Mouse (Mus musculus) liver, embryonic 11.5 days (tissue): ENCODE measurements at regions not wholly inside any gene's neighbourhood (a gene's known extent, or its start where the extent isn't known, plus 50 kb on each side); places are given as distances from the start of the nearest gene placed in this dataset.

Experiments
- ATAC-seq: fragments of 200-750 bp; cut with Nextera tagmentation; replicated peaks from 2 replicates; pipeline ENCODE4 v1.8.0; 2017; ENCODE audit warnings: moderate number of reproducible peaks, mild to moderate bottlenecking, moderate TSS enrichment, moderate library complexity; ENCODE audit not compliant: low FRiP score
- DNase-seq: peaks from one replicate; pipeline ENCODE4 v3.0.0-alpha.2; 2017; ENCODE audit warnings: low spot score
- H3K27ac ChIP-seq: fragments of 300-500 bp; sonication (generic); 2 replicates; pipeline ENCODE4 v1.5.1; 2014; ENCODE audit warnings: mild to moderate bottlenecking, low read depth, low read length, control low read depth
- H3K27me3 ChIP-seq: fragments of 300-500 bp; sonication (generic); replicated peaks from 2 replicates; pipeline ENCODE4 v1.6.1; 2014; ENCODE audit warnings: low read length, mixed read lengths; ENCODE audit not compliant: control insufficient read depth, insufficient read depth
- H3K36me3 ChIP-seq: fragments of 300-500 bp; sonication (generic); 2 replicates; pipeline ENCODE4 v1.6.1; 2014; ENCODE audit warnings: mild to moderate bottlenecking, low read length, moderate library complexity, mixed read lengths; ENCODE audit not compliant: control insufficient read depth, insufficient read depth
- H3K4me1 ChIP-seq: fragments of 300-500 bp; sonication (generic); replicated peaks from 2 replicates; pipeline ENCODE4 v1.6.1; 2014; ENCODE audit warnings: low read length, mixed read lengths; ENCODE audit not compliant: control insufficient read depth, insufficient read depth
- H3K4me2 ChIP-seq: fragments of 300-500 bp; sonication (generic); 2 replicates; pipeline ENCODE4 v1.6.1; 2014; ENCODE audit warnings: mild to moderate bottlenecking, control low read depth, moderate library complexity
- H3K4me3 ChIP-seq: fragments of 300-500 bp; sonication (generic); 2 replicates; pipeline ENCODE4 v1.5.1; 2014; ENCODE audit warnings: low read depth, low read length, control low read depth
- H3K9ac ChIP-seq: fragments of 300-500 bp; sonication (generic); 2 replicates; pipeline ENCODE4 v1.6.1; 2014; ENCODE audit warnings: low read depth, low read length, control low read depth
- H3K9me3 ChIP-seq: fragments of 300-500 bp; sonication (generic); 2 replicates; pipeline ENCODE4 v1.6.1; 2016; ENCODE audit warnings: low read length, inconsistent platforms, mixed read lengths; ENCODE audit not compliant: control insufficient read depth
- WGBS: fragments of 180-500 bp; shearing (Covaris S2); extraction: QIAGEN DNeasy Blood & Tissue Kit; methylation state at CpG from one replicate; pipeline ENCODE4 v1.1.7; 2014; 5-methylcytosine and 5-hydroxymethylcytosine counted together

DNA sequence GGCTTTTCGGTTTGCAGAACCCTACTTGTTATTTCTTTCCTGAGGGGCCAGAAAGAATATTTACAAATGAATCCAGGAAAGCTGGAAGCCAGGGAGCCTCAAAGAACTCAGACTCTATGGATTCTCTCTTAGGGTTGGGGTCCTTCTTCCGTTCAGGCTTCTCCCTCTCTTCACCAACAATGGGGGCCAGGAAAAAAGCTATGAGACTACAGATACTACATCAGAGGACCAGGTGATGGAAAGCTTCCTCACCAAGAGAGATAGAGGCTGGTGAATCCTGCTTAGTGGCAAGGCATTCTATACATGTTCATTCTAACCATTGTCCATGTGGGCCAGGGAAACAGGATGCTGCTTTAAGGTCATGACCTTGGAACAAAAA lies 434.9 kb downstream of the Cmpk2 start:
- no peaks in the 10 kb centered on the region for H3K27me3 ChIP-seq
- no peaks in the 10 kb centered on the region for H3K4me1 ChIP-seq
- DNase-seq: no peak
- no peak for ATAC-seq
- no peaks in the 10 kb centered on the region for H3K36me3 ChIP-seq
- no peak overlapping the region for H3K9ac ChIP-seq
- H3K9me3 ChIP-seq: no peaks in the 10 kb centered on the region
- H3K4me2 ChIP-seq: no peak overlapping the region
- 71% methylated on average over 2 of the region's 2 CpGs for WGBS
- H3K27ac ChIP-seq: no peak overlapping the region
- no peak overlapping the region for H3K4me3 ChIP-seq

- no peak overlapping the region for H3K9ac ChIP-seq
- no peak overlapping the region for H3K27ac ChIP-seq
- no peak overlapping the region for H3K4me2 ChIP-seq
- no peaks in the 10 kb centered on the region for H3K4me1 ChIP-seq
- DNase-seq (no peak), ATAC-seq (no peak)
- WGBS: 47% methylated on average over 23 of the region's 23 CpGs
- no peaks in the 10 kb centered on the region for H3K27me3 ChIP-seq
- no peak overlapping the region for H3K4me3 ChIP-seq
- H3K9me3 ChIP-seq: no peaks in the 10 kb centered on the region
- H3K36me3 ChIP-seq: no peaks in the 10 kb centered on the region
These were observed 434.3 kb downstream of the Cmpk2 start for GRCm38 (mm10) chr12:26903073-26903893.

- no peaks in the 10 kb centered on the region for H3K4me1 ChIP-seq
- DNase-seq (no peak), ATAC-seq (no peak)
- no peaks in the 10 kb centered on the region for H3K9me3 ChIP-seq
- H3K27me3 ChIP-seq: no peaks in the 10 kb centered on the region
- H3K36me3 ChIP-seq: no peaks in the 10 kb centered on the region
- no peak overlapping the region for H3K9ac ChIP-seq
- H3K4me3 ChIP-seq: no peak overlapping the region
- WGBS: 84% methylated on average over 4 of the region's 4 CpGs
- H3K27ac ChIP-seq: no peak overlapping the region
- no peak overlapping the region for H3K4me2 ChIP-seq
These were observed 422.2 kb downstream of the Cmpk2 start for GRCm38 (mm10) chr12:26891190-26891589.

GRCm38 (mm10) chr12:26886635-26887014 lies 417.6 kb downstream of the Cmpk2 start:
- no peaks in the 10 kb centered on the region for H3K4me1 ChIP-seq
- no peak overlapping the region for H3K9ac ChIP-seq
- no peak overlapping the region for H3K4me3 ChIP-seq
- no peaks in the 10 kb centered on the region for H3K27me3 ChIP-seq
- no peak for DNase-seq
- no peaks in the 10 kb centered on the region for H3K36me3 ChIP-seq
- no peak for ATAC-seq
- H3K9me3 ChIP-seq: no peaks in the 10 kb centered on the region
- no peak overlapping the region for H3K4me2 ChIP-seq
- H3K27ac ChIP-seq: no peak overlapping the region
- 64% methylated on average over 7 of the region's 7 CpGs for WGBS

GRCm38 (mm10) chr12:26885831-26886634 lies 417.0 kb downstream of the Cmpk2 start:
- no peak overlapping the region for H3K9ac ChIP-seq
- 52% methylated on average over 12 of the region's 12 CpGs for WGBS
- H3K4me3 ChIP-seq: no peak overlapping the region
- H3K36me3 ChIP-seq: no peaks in the 10 kb centered on the region
- DNase-seq (no peak), ATAC-seq (no peak)
- H3K9me3 ChIP-seq: no peaks in the 10 kb centered on the region
- no peaks in the 10 kb centered on the region for H3K27me3 ChIP-seq
- H3K27ac ChIP-seq: no peak overlapping the region
- H3K4me1 ChIP-seq: no peaks in the 10 kb centered on the region
- H3K4me2 ChIP-seq: no peak overlapping the region

- H3K9ac ChIP-seq: no peak overlapping the region
- 71% methylated on average over 3 of the region's 3 CpGs for WGBS
- H3K9me3 ChIP-seq: no peaks in the 10 kb centered on the region
- H3K27me3 ChIP-seq: no peaks in the 10 kb centered on the region
- H3K4me2 ChIP-seq: no peak overlapping the region
- no peak for DNase-seq
- H3K4me3 ChIP-seq: no peak overlapping the region
- no peaks in the 10 kb centered on the region for H3K4me1 ChIP-seq
- no peaks in the 10 kb centered on the region for H3K36me3 ChIP-seq
- ATAC-seq: no peak
- H3K27ac ChIP-seq: no peak overlapping the region
These were observed 416.1 kb downstream of the Cmpk2 start for GRCm38 (mm10) chr12:26885083-26885482.

DNA sequence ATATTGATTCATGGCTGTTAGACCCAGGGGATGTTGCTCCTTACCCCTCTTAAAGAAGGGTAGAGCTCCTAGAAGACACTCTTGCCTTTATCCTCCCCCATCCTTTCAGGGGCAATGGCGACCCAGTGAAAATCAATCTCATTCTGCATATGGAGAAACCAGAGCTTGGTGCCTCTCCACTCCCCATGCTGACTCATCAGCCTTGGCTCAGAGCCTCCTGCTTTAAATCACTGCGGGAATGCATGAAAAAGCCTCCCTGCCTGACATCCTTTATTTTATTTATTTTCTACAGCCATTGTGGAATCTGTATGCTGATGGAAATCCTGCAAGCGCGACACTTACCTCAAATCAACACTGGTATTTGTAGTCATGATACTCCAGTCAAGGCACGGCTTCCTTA lies 415.2 kb downstream of the Cmpk2 start:
- Histone ChIP-seq H3K9ac (no peak overlapping the region), H3K4me2 (no peak overlapping the region), H3K4me3 (no peak overlapping the region), H3K36me3 (no peaks in the 10 kb centered on the region), H3K4me1 (no peaks in the 10 kb centered on the region), H3K27me3 (no peaks in the 10 kb centered on the region), H3K27ac (no peak overlapping the region), H3K9me3 (no peaks in the 10 kb centered on the region)
- ATAC-seq (no peak), DNase-seq (no peak)
- 52% methylated on average over 5 of the region's 5 CpGs for WGBS

- Histone ChIP-seq H3K27me3 (no peaks in the 10 kb centered on the region), H3K4me3 (no peak overlapping the region), H3K27ac (no peak overlapping the region), H3K4me1 (no peaks in the 10 kb centered on the region), H3K9me3 (no peaks in the 10 kb centered on the region), H3K9ac (no peak overlapping the region), H3K36me3 (no peaks in the 10 kb centered on the region), H3K4me2 (no peak overlapping the region)
- ATAC-seq (no peak), DNase-seq (no peak)
- WGBS: 59% methylated on average over 2 of the region's 2 CpGs
These were observed 408.7 kb downstream of the Cmpk2 start for GRCm38 (mm10) chr12:26877691-26878121.

DNA sequence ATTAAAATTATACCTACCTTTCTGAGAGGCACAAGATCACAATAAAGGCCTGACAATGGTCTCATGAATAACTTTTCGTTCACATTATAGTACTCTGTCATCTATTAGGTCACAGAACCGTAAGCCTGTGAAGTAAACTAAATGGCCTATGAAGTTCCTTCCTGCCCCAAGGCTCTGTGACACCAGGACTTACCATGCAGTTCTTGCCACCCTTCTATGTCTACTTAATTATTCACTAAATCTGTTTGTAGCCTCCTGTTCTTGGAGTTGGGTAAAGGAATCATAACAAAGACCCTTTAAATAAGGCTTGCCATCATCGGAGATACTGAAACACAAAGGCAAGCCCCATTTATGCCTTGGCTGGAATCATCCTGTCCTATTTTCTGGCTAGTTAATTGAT lies 408.3 kb downstream of the Cmpk2 start:
- DNase-seq (no peak), ATAC-seq (no peak)
- no peak overlapping the region for H3K27ac ChIP-seq

More for the DNA sequence above, 408.3 kb downstream of the Cmpk2 start:
- no peaks in the 10 kb centered on the region for H3K36me3 ChIP-seq
- H3K9ac ChIP-seq: no peak overlapping the region
- no peaks in the 10 kb centered on the region for H3K27me3 ChIP-seq
- 85% methylated on average over 3 of the region's 3 CpGs for WGBS
- H3K9me3 ChIP-seq: no peaks in the 10 kb centered on the region
- no peaks in the 10 kb centered on the region for H3K4me1 ChIP-seq
- H3K4me3 ChIP-seq: no peak overlapping the region
- no peak overlapping the region for H3K4me2 ChIP-seq
